Mouse (Mus musculus) lung, adult 2 months (tissue): ENCODE results near the gene Crat.

Source experiments
- CTCF ChIP-seq: fragments of 200-500 bp; IDR thresholded peaks from 2 replicates; pipeline ENCODE4 v1.5.1; 2011; ENCODE audit warnings: mild to moderate bottlenecking, low read length, control low read depth; ENCODE audit not compliant: insufficient read depth
- POLR2A ChIP-seq: fragments of 200-500 bp; IDR thresholded peaks from 2 replicates; pipeline ENCODE4 v1.6.1; 2011; ENCODE audit warnings: low read depth, mild to moderate bottlenecking, control low read depth, low read length, borderline replicate concordance; ENCODE audit errors: extremely low read depth

- TF ChIP-seq CTCF (no peak), POLR2A (no peak)
Observed at GRCm38 (mm10) chr2:30356906-30357305, 58.7 kb downstream of the Crat start.
